Mouse (Mus musculus) forebrain, postnatal 0 days (tissue): ENCODE results near the gene Fbln5. TPM values are rescaled to one million over a fixed set of nuclear protein-coding genes. Genes with fewer than 3 reads are reported as not detected.

Source experiments
- ATAC-seq: fragments of 200-750 bp; cut with Nextera tagmentation; 2 replicates; pipeline ENCODE4 v1.8.0; 2017; ENCODE audit warnings: mild to moderate bottlenecking, moderate library complexity
- DNase-seq: peaks from one replicate; pipeline ENCODE4 v3.0.0-alpha.2; 2015
- H3K27ac ChIP-seq: fragments of 300-500 bp; sonication (generic); 2 replicates; pipeline ENCODE4 v1.5.1; 2014; ENCODE audit warnings: low read depth, mild to moderate bottlenecking, antibody characterized with exemption, low read length, moderate library complexity, mixed read lengths
- H3K27me3 ChIP-seq: fragments of 300-500 bp; sonication (generic); 2 replicates; pipeline ENCODE4 v1.6.1; 2014; ENCODE audit warnings: mild to moderate bottlenecking, low read length, mixed read lengths; ENCODE audit not compliant: insufficient read depth
- H3K36me3 ChIP-seq: fragments of 300-500 bp; sonication (generic); 2 replicates; pipeline ENCODE4 v1.6.1; 2014; ENCODE audit warnings: mild to moderate bottlenecking, moderate library complexity; ENCODE audit not compliant: insufficient read depth
- H3K4me1 ChIP-seq: fragments of 300-500 bp; sonication (generic); 2 replicates; pipeline ENCODE4 v1.6.1; 2014; ENCODE audit warnings: antibody characterized with exemption; ENCODE audit not compliant: insufficient read depth
- H3K4me2 ChIP-seq: fragments of 300-500 bp; sonication (generic); 2 replicates; pipeline ENCODE4 v1.6.1; 2014; ENCODE audit warnings: low read depth, mild to moderate bottlenecking, moderate library complexity
- H3K4me3 ChIP-seq: fragments of 300-500 bp; sonication (generic); 2 replicates; pipeline ENCODE4 v1.5.1; 2014; ENCODE audit warnings: low read depth, low read length, mixed read lengths
- H3K9ac ChIP-seq: fragments of 300-500 bp; sonication (generic); 2 replicates; pipeline ENCODE4 v1.6.1; 2014; ENCODE audit warnings: mild to moderate bottlenecking
- H3K9me3 ChIP-seq: fragments of 300-500 bp; sonication (generic); 2 replicates; pipeline ENCODE4 v1.6.1; 2016; ENCODE audit warnings: low read length
- CTCF ChIP-seq: sonication (generic); IDR thresholded peaks from 2 replicates; pipeline ENCODE4 v1.5.1; 2016; ENCODE audit warnings: antibody characterized with exemption, control low read depth, low read depth
- WGBS: fragments of 180-500 bp; shearing (Covaris S2); extraction: QIAGEN DNeasy Blood & Tissue Kit; methylation state at CpG from one replicate; pipeline ENCODE4 v1.1.7; 2014; 5-methylcytosine and 5-hydroxymethylcytosine counted together
- polyA plus RNA-seq: library from polyadenylated mRNA; unstranded; fragments of >200 nt; fragmentation: Nextera tagmentation; extraction: Ambion mirVana; gene quantifications from 2 replicates; pipeline ENCODE4 v1.2.1, GENCODE M21; 2015
- total RNA-seq: library from RNA; depleted of rRNA; stranded (reverse); fragments of >200 nt; gene quantifications from 2 replicates; pipeline ENCODE4 v1.2.3, GENCODE M21; 2014; rRNA removed

Fbln5 gene
- total RNA-seq (4.2 and 7.5 TPM in 2 replicates), polyA plus RNA-seq (14.0 and 15.6 TPM in 2 replicates)

DNA sequence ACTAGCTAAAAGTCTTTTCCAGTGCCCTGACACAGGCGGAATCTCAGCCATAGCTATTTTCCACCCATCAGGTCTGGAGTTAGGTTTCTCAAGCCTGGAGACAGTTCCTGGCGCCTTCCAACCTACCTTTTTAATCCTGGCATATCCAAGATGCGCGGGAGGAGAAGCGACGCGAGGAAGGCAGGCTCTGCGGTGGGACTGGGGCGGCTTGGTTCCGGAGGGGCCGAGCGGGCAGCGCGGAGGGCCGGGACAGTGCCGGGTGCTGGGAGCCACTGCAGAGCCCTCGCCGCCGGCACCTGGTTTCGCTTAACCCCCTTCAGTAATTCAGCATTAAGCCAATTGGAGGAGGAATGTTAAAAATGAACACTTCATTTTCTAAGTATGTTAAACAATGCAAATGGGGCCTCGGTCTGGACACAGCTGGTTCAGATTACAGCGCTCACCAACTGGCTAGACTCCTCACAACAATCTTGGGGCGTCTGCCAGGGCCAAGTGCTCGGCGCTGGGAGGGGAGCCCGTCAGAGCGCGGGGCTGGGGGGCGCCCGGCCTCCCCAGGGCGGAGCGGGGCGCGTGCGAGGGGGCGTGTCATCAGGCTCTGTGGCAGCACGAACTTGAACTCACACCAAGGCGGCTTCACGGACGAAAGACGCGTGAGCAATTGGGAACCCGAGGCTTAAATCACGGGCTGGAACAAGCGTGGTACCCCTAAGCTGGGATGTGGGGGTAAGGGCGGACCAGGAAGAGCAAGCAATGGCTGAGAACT is at the start of gene Fbln5:
TSS of gene Fbln5 (minus strand) at position 448 of the 763 bp plus-strand sequence.
- Histone ChIP-seq H3K4me1 (peaks cover 6% of the 10 kb centered on the region; the same call in 1 of the 2 replicates), H3K27me3 (no peaks in the 10 kb centered on the region), H3K9me3 (no peaks in the 10 kb centered on the region), H3K27ac (no peak within 1 kb of the TSS), H3K4me2 (peak within 1 kb of the TSS; percentile 97), H3K4me3 (peak within 1 kb of the TSS; percentile 49), H3K9ac (peak within 1 kb of the TSS; percentile 51), H3K36me3 (no peaks in the 10 kb centered on the region)
- no peak for TF ChIP-seq CTCF
- DNase-seq (peak; percentile 18), ATAC-seq (peak; percentile 77)
- 3% methylated on average over 46 of the region's 46 CpGs for WGBS

DNA sequence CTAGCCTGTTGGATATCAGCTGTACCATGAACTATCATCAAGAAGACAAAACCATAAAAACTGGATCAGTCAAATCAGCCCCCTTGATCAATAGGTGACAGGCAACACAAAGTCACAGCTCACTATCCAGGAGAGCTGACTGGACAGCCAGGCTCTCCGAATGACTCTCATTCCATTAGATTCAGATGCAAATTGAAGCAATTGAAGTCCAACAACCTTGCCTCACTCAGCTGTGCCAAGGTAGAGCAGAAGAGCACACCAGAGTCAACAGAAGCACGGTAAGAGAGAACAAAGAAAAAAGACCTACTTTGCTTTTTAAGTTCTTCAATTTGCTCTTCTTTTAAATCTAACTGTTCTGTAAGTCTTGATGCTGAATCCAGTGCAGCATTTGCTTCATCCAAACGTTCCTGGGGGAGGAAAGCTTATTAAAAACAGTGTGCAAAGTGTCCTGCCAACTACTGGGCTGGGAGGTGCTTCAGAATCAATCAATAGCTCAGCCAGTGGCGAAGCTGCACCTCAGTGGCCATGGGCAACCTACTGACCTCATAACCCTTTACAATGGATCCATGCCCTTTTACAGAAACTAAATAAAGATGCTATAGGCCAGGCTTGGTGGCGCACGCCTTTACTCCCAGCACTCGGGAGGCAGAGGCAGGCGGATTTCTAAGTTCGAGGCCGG is 43.6 kb upstream of the Fbln5 start:
- Histone ChIP-seq H3K27ac (no peak overlapping the region), H3K4me3 (no peak overlapping the region), H3K9me3 (no peaks in the 10 kb centered on the region), H3K36me3 (peaks cover 13% of the 10 kb centered on the region; the same call in 1 of the 2 replicates), H3K4me1 (no peaks in the 10 kb centered on the region), H3K9ac (no peak overlapping the region), H3K4me2 (no peak overlapping the region), H3K27me3 (no peaks in the 10 kb centered on the region)
- DNase-seq (no peak), ATAC-seq (no peak)
- no peak for TF ChIP-seq CTCF
- WGBS, result 87% methylated on average over 10 of the region's 10 CpGs

DNA sequence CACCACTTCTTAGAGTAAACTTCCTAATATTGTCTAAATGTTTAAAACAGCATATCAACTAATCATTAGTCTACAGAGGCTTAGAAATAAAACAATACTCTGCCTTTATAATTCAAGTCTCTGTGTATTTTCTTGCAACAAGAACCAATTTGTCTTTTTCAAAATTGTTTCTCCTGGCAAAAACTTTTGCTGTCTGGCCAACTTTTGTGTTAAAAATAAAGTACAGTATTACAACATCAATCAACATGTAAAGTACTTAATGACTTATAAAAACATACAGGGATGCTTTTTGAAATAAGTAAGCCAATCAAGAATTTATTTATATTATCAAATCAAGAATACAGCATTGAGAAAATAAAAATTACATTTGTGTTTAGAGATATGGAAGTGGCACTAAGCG is 41.4 kb upstream of the Fbln5 start:
- Histone ChIP-seq H3K36me3 (peaks cover 8% of the 10 kb centered on the region; the same call in 1 of the 2 replicates), H3K4me3 (no peak overlapping the region), H3K9ac (no peak overlapping the region), H3K4me2 (no peak overlapping the region), H3K9me3 (no peaks in the 10 kb centered on the region), H3K27me3 (no peaks in the 10 kb centered on the region), H3K27ac (no peak overlapping the region), H3K4me1 (no peaks in the 10 kb centered on the region)
- WGBS, result 100% methylated on average over 1 of the region's 1 CpGs
- no peak for TF ChIP-seq CTCF
- no peak for ATAC-seq
- no peak for DNase-seq

GRCm38 (mm10) chr12:101858011-101858410 is 39.2 kb upstream of the Fbln5 start:
- Histone ChIP-seq H3K4me3 (no peak overlapping the region), H3K27me3 (no peaks in the 10 kb centered on the region), H3K27ac (no peak overlapping the region), H3K4me1 (no peaks in the 10 kb centered on the region), H3K4me2 (no peak overlapping the region), H3K9ac (no peak overlapping the region), H3K36me3 (peaks cover 12% of the 10 kb centered on the region; the same call in 1 of the 2 replicates), H3K9me3 (no peaks in the 10 kb centered on the region)
- WGBS, result 94% methylated on average over 5 of the region's 5 CpGs
- TF ChIP-seq CTCF, result no peak
- ATAC-seq (no peak), DNase-seq (no peak)

DNA sequence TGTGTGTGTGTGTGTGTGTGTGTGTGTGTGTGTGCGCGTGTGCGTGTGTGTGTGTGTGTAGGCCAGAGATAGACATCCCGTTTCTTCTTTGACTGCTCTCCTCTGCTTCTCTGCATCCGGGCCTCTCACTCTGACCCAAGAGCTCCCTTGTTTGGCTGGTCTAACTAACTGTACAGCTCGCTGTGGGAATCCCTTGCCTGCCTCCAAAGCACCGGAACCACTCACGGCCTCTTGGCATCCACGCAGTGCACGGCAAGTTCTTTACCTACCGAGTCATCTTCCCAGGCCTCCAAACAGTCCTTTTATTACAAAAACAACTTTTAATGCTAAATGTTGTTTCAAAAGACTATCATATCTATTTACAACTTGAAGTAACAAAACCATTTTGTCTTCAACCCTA is 35.5 kb upstream of the Fbln5 start:
- Histone ChIP-seq H3K4me2 (no peak overlapping the region), H3K9me3 (no peaks in the 10 kb centered on the region), H3K4me3 (no peak overlapping the region), H3K9ac (no peak overlapping the region), H3K27me3 (no peaks in the 10 kb centered on the region), H3K27ac (no peak overlapping the region), H3K36me3 (0 out of 2 replicates have a peak, but pooled peaks cover 3% of the 10 kb centered on the region), H3K4me1 (no peaks in the 10 kb centered on the region)
- no peak for ATAC-seq
- WGBS, result 89% methylated on average over 11 of the region's 11 CpGs
- TF ChIP-seq CTCF, result no peak
- no peak for DNase-seq

- H3K36me3 ChIP-seq, result 0 out of 2 replicates have a peak, but pooled peaks cover 3% of the 10 kb centered on the region
- H3K9ac ChIP-seq, result no peak overlapping the region
- ATAC-seq (no peak), DNase-seq (no peak)
- no peak overlapping the region for H3K4me2 ChIP-seq
- H3K27me3 ChIP-seq, result no peaks in the 10 kb centered on the region
- no peak for TF ChIP-seq CTCF
- no peak overlapping the region for H3K27ac ChIP-seq
- H3K9me3 ChIP-seq, result no peaks in the 10 kb centered on the region
- 96% methylated on average over 7 of the region's 7 CpGs for WGBS
- H3K4me3 ChIP-seq, result no peak overlapping the region
- no peaks in the 10 kb centered on the region for H3K4me1 ChIP-seq
Measured at GRCm38 (mm10) chr12:101851846-101852564, 33.1 kb upstream of the Fbln5 start.
